In the genomic region with DNA sequence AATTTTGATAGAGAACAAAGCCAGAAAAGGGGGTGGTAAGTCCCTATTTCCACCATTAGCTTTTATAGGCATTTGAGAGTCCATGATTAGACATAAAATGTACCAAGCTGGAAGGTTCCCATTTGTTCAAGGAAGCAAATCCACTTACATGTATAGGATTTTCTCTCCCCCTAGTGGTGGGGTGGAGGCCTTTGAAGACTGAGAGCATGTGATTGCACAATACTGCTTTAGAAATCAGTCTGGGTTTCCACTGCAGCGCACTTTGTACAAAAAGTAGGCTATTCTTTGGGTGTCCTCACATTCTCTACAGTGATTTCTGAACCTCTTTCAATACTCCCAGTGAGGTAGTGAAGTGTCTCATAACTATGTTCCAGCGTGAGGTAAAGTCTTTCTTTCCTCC, we compare ENCODE assay signal across 7 mouse cellular contexts. TPM values are rescaled to one million over a fixed set of nuclear protein-coding genes. Genes with fewer than 3 reads are reported as not detected.
DNase-seq lines count a peak whose midpoint lies in the region.

No protein-coding gene starts in this region.

- intact Hi-C loops in heart, postnatal 14 days (cut with DNase I), result loop anchor here (5.0 kb wide), 2 partner anchors 351 to 649 kb away; no protein-coding TSS in a partner anchor
- intact Hi-C loops in left cerebral cortex, postnatal 14 days (cut with DNase I), result loop anchor here (5.0 to 10.0 kb wide), 3 partner anchors 194 to 564 kb away; no protein-coding TSS in a partner anchor

- peak; percentile 83 for DNase-seq in right cerebral cortex, adult 18-20 months
- DNase-seq in right cerebral cortex, postnatal 25 days, result no peak
- peak; percentile 28 for DNase-seq in WW6 (ENCODE audit: low read depth, low spot score)
- peak; percentile 55 to 66 for DNase-seq in cerebellum, postnatal 36 days
- DNase-seq in heart, postnatal 14 days, result peak; percentile 35 to 59
- DNase-seq in left cerebral cortex, postnatal 14 days (ENCODE audit: low spot score in 2 of 2), result peak; percentile 78 to 94
- DNase-seq in retina, embryonic 14.5 days (ENCODE audit: low spot score), result peak; percentile 89

RNA-seq across cellular contexts. Expression of gene Gatb, which starts 2.6 kb away (rescaled TPM):
- total RNA-seq in heart, postnatal 14 days (2021), result 10 to 100 TPM; 28.1 to 30.8 TPM
- 10 to 100 TPM; 19.7 to 21.2 TPM for total RNA-seq in left cerebral cortex, postnatal 14 days (2021)
